Mouse (Mus musculus) mouse embryonic stem cell (cell line): ENCODE results near the gene Pik3c2g.

Experiments used
- in situ Hi-C, 2 experiments: fragments of 300-500 bp; cut with MboI; formaldehyde crosslinking; loops; 1 replicate in 1 of 2; 3 replicates in 1 of 2; pipeline ENCODE4 v1.14.3; 2019 to 2020; ENCODE audit warnings: low sequenced_read_pairs in 2 of 2, low pct_unique_long_range_greater_than_20kb in 1 of 2, mixed read lengths in 1 of 2; ENCODE audit not compliant: unreplicated experiment in 1 of 2

The Pik3c2g gene

GRCm38 (mm10) chr6:139586892-139587291 lies at the start of gene Pik3c2g:
Pik3c2g (plus strand) TSS chr6:139587221.
- in situ Hi-C loops, result no loop called here

GRCm38 (mm10) chr6:139538469-139538868 lies 48.6 kb upstream of the Pik3c2g start:
- in situ Hi-C loops, result no loop called here

- in situ Hi-C loops, result no loop called here
Measured at GRCm38 (mm10) chr6:139555537-139556179, 31.4 kb upstream of the Pik3c2g start.

GRCm38 (mm10) chr6:139569211-139569610 lies 17.8 kb upstream of the Pik3c2g start:
- in situ Hi-C loops, result no loop called here

GRCm38 (mm10) chr6:139575854-139576253 lies 11.2 kb upstream of the Pik3c2g start:
- in situ Hi-C loops, result no loop called here

- in situ Hi-C loops, result no loop called here
Measured at GRCm38 (mm10) chr6:139576261-139577014, 10.6 kb upstream of the Pik3c2g start.

GRCm38 (mm10) chr6:139577026-139577861 lies 9.8 kb upstream of the Pik3c2g start:
- in situ Hi-C loops, result no loop called here

GRCm38 (mm10) chr6:139587478-139587877 lies 457 bp downstream of the Pik3c2g start:
- in situ Hi-C loops, result no loop called here

GRCm38 (mm10) chr6:139588409-139588808 lies 1.4 kb downstream of the Pik3c2g start:
- in situ Hi-C loops, result no loop called here

- in situ Hi-C loops, result no loop called here
Measured at GRCm38 (mm10) chr6:139589291-139589690, 2.3 kb downstream of the Pik3c2g start.

- in situ Hi-C loops, result no loop called here
Measured at GRCm38 (mm10) chr6:139589854-139590253, 2.8 kb downstream of the Pik3c2g start.

GRCm38 (mm10) chr6:139592081-139592480 lies 5.1 kb downstream of the Pik3c2g start:
- in situ Hi-C loops, result no loop called here

- in situ Hi-C loops, result no loop called here
Measured at GRCm38 (mm10) chr6:139596433-139596832, 9.4 kb downstream of the Pik3c2g start.

GRCm38 (mm10) chr6:139599216-139599615 lies 12.2 kb downstream of the Pik3c2g start:
- in situ Hi-C loops, result no loop called here

- in situ Hi-C loops, result no loop called here
Measured at GRCm38 (mm10) chr6:139618774-139619173, 31.8 kb downstream of the Pik3c2g start.

- in situ Hi-C loops, result no loop called here
Measured at GRCm38 (mm10) chr6:139624756-139625155, 37.7 kb downstream of the Pik3c2g start.

GRCm38 (mm10) chr6:139634561-139634960 lies 47.5 kb downstream of the Pik3c2g start:
- in situ Hi-C loops, result no loop called here

GRCm38 (mm10) chr6:139655399-139655798 lies 68.4 kb downstream of the Pik3c2g start:
- in situ Hi-C loops, result no loop called here

GRCm38 (mm10) chr6:139662462-139662861 lies 75.4 kb downstream of the Pik3c2g start:
- in situ Hi-C loops, result no loop called here
